Mouse (Mus musculus) cerebellum, adult (tissue): Measurements from ENCODE around the gene Kirrel.
"Not testable (repeated sequence)": the region's sequence is repeated elsewhere in the genome, so short reads cannot be mapped to it uniquely, and the experiment has no call there.

Source experiments
- ATAC-seq: cut with Nextera tagmentation; 2 replicates; pipeline ENCODE4 v1.9.2; 2017; ENCODE audit warnings: mild to moderate bottlenecking, moderate library complexity, mixed read lengths; ENCODE audit not compliant: insufficient number of reproducible peaks, low FRiP score, low TSS enrichment

The Kirrel gene

GRCm38 (mm10) chr3:87149425-87149824, 25.1 kb downstream of the Kirrel start:
- no peak for ATAC-seq

- ATAC-seq: no peak
Measured at GRCm38 (mm10) chr3:87144476-87145240, 29.9 kb downstream of the Kirrel start.

- no peak for ATAC-seq
Measured at GRCm38 (mm10) chr3:87140284-87140683, 34.3 kb downstream of the Kirrel start.

- ATAC-seq: no peak
Measured at GRCm38 (mm10) chr3:87136782-87137181, 37.8 kb downstream of the Kirrel start.

GRCm38 (mm10) chr3:87134951-87135350, 39.6 kb downstream of the Kirrel start:
- ATAC-seq: no peak

GRCm38 (mm10) chr3:87131694-87132347, 42.7 kb downstream of the Kirrel start:
- ATAC-seq: no peak

- ATAC-seq: no peak
Measured at GRCm38 (mm10) chr3:87130933-87131332, 43.6 kb downstream of the Kirrel start.

- no peak for ATAC-seq
Measured at GRCm38 (mm10) chr3:87123795-87124194, 50.8 kb downstream of the Kirrel start.

- no peak for ATAC-seq
Measured at GRCm38 (mm10) chr3:87118214-87118613, 56.3 kb downstream of the Kirrel start.

GRCm38 (mm10) chr3:87117632-87118031, 56.9 kb downstream of the Kirrel start:
- ATAC-seq: no peak

- no peak for ATAC-seq
Measured at GRCm38 (mm10) chr3:87115726-87116540, 58.6 kb downstream of the Kirrel start.

- ATAC-seq: no peak
Measured at GRCm38 (mm10) chr3:87115271-87115670, 59.3 kb downstream of the Kirrel start.

- no peak for ATAC-seq
Measured at GRCm38 (mm10) chr3:87114801-87115200, 59.7 kb downstream of the Kirrel start.

GRCm38 (mm10) chr3:87113881-87114280, 60.7 kb downstream of the Kirrel start:
- ATAC-seq: not testable (repeated sequence)

- no peak for ATAC-seq
Measured at GRCm38 (mm10) chr3:87112264-87112663, 62.3 kb downstream of the Kirrel start.

GRCm38 (mm10) chr3:87104856-87105255, 69.7 kb downstream of the Kirrel start:
- no peak for ATAC-seq

- ATAC-seq: no peak
Measured at GRCm38 (mm10) chr3:87102346-87102745, 72.2 kb downstream of the Kirrel start.

GRCm38 (mm10) chr3:87100911-87101310, 73.6 kb downstream of the Kirrel start:
- no peak for ATAC-seq

GRCm38 (mm10) chr3:87097969-87098946, 76.3 kb downstream of the Kirrel start:
- no peak for ATAC-seq

GRCm38 (mm10) chr3:87097205-87097604, 77.3 kb downstream of the Kirrel start:
- ATAC-seq: no peak
